Mouse (Mus musculus): ENCODE results near the gene Zdhhc16.

DNA sequence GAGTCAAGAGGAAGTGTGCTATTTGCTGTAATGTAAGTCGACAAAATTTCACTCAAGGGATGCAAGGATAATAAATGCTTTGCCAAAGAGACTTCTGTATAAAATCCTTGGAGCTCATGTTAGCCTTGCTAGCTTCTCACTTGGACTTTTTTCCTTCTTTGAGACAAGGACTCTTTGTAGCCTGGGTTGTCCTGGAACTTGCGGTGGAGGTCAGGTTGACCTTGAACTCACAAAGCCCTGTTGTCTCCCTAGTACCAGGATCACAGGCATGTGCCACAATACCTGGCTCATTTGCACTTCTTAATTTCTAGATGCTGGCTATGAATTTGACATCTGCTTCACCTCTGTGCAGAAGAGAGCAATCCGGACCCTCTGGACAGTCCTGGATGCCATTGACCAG lies 18.0 kb upstream of the Zdhhc16 start:
- no peak for TF ChIP-seq POLR2A (IDR thresholded peaks at IDR 0.05; ENCODE audit: borderline replicate concordance, low read depth, low read length)
- TF ChIP-seq CTCF (IDR thresholded peaks at IDR 0.05; ENCODE audit: low read depth, low read length) = no peak

Measured in bone marrow macrophage, adult 2 months (primary cell).